Mouse (Mus musculus) liver, embryonic 11.5 days (tissue): ENCODE measurements around the gene Pigv. TPM values are rescaled to one million over a fixed set of nuclear protein-coding genes. Genes with fewer than 3 reads are reported as not detected.
A peak's percentile ranks its signal among the peaks of the same experiment; 100 is the strongest.

ENCODE experiments used
- ATAC-seq: fragments of 200-750 bp; cut with Nextera tagmentation; replicated peaks from 2 replicates; pipeline ENCODE4 v1.8.0; 2017; ENCODE audit warnings: moderate number of reproducible peaks, mild to moderate bottlenecking, moderate TSS enrichment, moderate library complexity; ENCODE audit not compliant: low FRiP score
- DNase-seq: peaks from one replicate; pipeline ENCODE4 v3.0.0-alpha.2; 2017; ENCODE audit warnings: low spot score
- H3K27ac ChIP-seq: fragments of 300-500 bp; sonication (generic); 2 replicates; pipeline ENCODE4 v1.5.1; 2014; ENCODE audit warnings: mild to moderate bottlenecking, low read depth, low read length, control low read depth
- H3K27me3 ChIP-seq: fragments of 300-500 bp; sonication (generic); replicated peaks from 2 replicates; pipeline ENCODE4 v1.6.1; 2014; ENCODE audit warnings: low read length, mixed read lengths; ENCODE audit not compliant: control insufficient read depth, insufficient read depth
- H3K36me3 ChIP-seq: fragments of 300-500 bp; sonication (generic); 2 replicates; pipeline ENCODE4 v1.6.1; 2014; ENCODE audit warnings: mild to moderate bottlenecking, low read length, moderate library complexity, mixed read lengths; ENCODE audit not compliant: control insufficient read depth, insufficient read depth
- H3K4me1 ChIP-seq: fragments of 300-500 bp; sonication (generic); replicated peaks from 2 replicates; pipeline ENCODE4 v1.6.1; 2014; ENCODE audit warnings: low read length, mixed read lengths; ENCODE audit not compliant: control insufficient read depth, insufficient read depth
- H3K4me2 ChIP-seq: fragments of 300-500 bp; sonication (generic); 2 replicates; pipeline ENCODE4 v1.6.1; 2014; ENCODE audit warnings: mild to moderate bottlenecking, control low read depth, moderate library complexity
- H3K4me3 ChIP-seq: fragments of 300-500 bp; sonication (generic); 2 replicates; pipeline ENCODE4 v1.5.1; 2014; ENCODE audit warnings: low read depth, low read length, control low read depth
- H3K9ac ChIP-seq: fragments of 300-500 bp; sonication (generic); 2 replicates; pipeline ENCODE4 v1.6.1; 2014; ENCODE audit warnings: low read depth, low read length, control low read depth
- H3K9me3 ChIP-seq: fragments of 300-500 bp; sonication (generic); 2 replicates; pipeline ENCODE4 v1.6.1; 2016; ENCODE audit warnings: low read length, inconsistent platforms, mixed read lengths; ENCODE audit not compliant: control insufficient read depth
- WGBS: fragments of 180-500 bp; shearing (Covaris S2); extraction: QIAGEN DNeasy Blood & Tissue Kit; methylation state at CpG from one replicate; pipeline ENCODE4 v1.1.7; 2014; 5-methylcytosine and 5-hydroxymethylcytosine counted together
- polyA plus RNA-seq: library from polyadenylated mRNA; unstranded; fragments of >200 nt; fragmentation: Nextera tagmentation; extraction: Ambion mirVana; gene quantifications from 2 replicates; pipeline ENCODE4 v1.2.1, GENCODE M21; 2014

Gene Pigv
- polyA plus RNA-seq, 1 experiment from 2014 or later = 15.0 TPM

DNA sequence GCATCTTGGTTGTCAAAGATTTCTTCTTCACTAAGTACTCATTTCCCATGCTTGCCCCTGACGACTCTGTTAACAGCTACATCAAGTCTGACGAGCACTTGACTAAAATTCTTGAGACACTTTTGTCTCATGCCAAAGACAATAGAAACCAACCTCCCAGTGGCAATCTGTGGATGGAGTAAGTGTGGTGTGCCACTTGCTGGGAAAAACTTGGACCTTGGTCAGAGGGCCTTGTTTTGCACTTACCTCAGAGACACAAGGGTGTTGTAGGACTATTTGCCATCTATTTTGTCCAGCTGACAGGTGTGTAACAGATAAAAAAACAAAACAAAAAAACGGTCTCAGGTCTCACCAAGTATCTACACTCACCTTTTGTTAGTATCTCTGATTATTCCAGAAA is 3.7 kb upstream of the Pigv start:
- Histone ChIP-seq H3K27ac (peak overlapping the region; percentile 51; the same call in 1 of the 2 replicates), H3K4me2 (peak overlapping the region; percentile 34), H3K4me1 (peaks cover 47% of the 10 kb centered on the region), H3K9ac (no peak overlapping the region), H3K9me3 (no peaks in the 10 kb centered on the region), H3K4me3 (no peak overlapping the region), H3K36me3 (peaks cover 19% of the 10 kb centered on the region), H3K27me3 (no peaks in the 10 kb centered on the region)
- WGBS = 35% methylated on average over 3 of the region's 3 CpGs
- DNase-seq (no peak), ATAC-seq (no peak)

- WGBS = 23% methylated on average over 5 of the region's 5 CpGs
- peak overlapping the region; percentile 34 for H3K4me2 ChIP-seq
- peaks cover 13% of the 10 kb centered on the region for H3K36me3 ChIP-seq
- no peak overlapping the region for H3K4me3 ChIP-seq
- DNase-seq (peak; percentile 61), ATAC-seq (no peak)
- no peaks in the 10 kb centered on the region for H3K9me3 ChIP-seq
- no peak overlapping the region for H3K9ac ChIP-seq
- peak overlapping the region; percentile 51 for H3K27ac ChIP-seq
- H3K4me1 ChIP-seq = peaks cover 52% of the 10 kb centered on the region
- H3K27me3 ChIP-seq = no peaks in the 10 kb centered on the region
Measured at GRCm38 (mm10) chr4:133675594-133676016, 3.2 kb upstream of the Pigv start.

- peaks cover 58% of the 10 kb centered on the region for H3K4me1 ChIP-seq
- peak overlapping the region; percentile 83 for H3K4me2 ChIP-seq
- DNase-seq = no peak
- no peaks in the 10 kb centered on the region for H3K9me3 ChIP-seq
- ATAC-seq = no peak
- WGBS = 42% methylated on average over 8 of the region's 8 CpGs
- H3K27ac ChIP-seq = peak overlapping the region; percentile 100
- H3K9ac ChIP-seq = peak overlapping the region; percentile 30
- H3K4me3 ChIP-seq = peak overlapping the region; percentile 73; the same call in 1 of the 2 replicates
- no peaks in the 10 kb centered on the region for H3K27me3 ChIP-seq
- H3K36me3 ChIP-seq = peaks cover 8% of the 10 kb centered on the region; the same call in 1 of the 2 replicates
Measured at GRCm38 (mm10) chr4:133674331-133674695, 1.9 kb upstream of the Pigv start.

DNA sequence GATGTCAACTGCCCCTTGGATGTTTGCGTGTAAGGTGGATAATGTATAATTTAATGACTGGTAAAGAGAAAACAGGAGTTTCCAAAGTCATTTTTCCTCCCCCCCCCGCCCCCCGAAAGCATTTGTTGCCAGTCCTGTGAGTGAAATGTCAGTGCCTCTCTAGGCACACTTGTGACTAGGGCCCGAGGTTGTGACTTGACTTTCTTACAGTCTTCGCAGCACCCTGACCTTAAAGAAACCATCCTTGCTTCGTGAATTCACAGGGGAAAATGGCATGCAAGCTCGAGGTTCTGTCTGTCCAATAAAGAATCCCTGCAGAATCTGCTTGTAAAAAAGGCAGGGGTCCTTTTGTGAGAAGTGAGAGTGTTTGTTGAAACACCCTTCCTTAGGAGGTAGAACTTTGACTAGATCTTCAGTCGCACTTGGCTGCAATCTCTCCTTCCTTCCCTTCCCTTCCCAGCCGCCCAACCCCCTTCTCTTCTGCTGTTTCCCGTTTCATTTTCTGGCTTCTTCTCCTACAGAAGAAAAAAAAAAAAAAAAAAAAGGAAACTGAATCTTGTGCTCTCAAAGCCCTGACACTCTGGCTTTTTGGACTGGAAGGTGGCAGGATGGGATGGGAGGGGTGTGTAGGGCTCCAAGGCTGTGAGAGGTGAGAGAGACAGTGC is 1.4 kb upstream of the Pigv start:
- peaks cover 58% of the 10 kb centered on the region for H3K4me1 ChIP-seq
- 14% methylated on average over 10 of the region's 10 CpGs for WGBS
- peaks cover 6% of the 10 kb centered on the region; the same call in 1 of the 2 replicates for H3K36me3 ChIP-seq
- ATAC-seq (no peak), DNase-seq (peak; percentile 53)
- H3K9me3 ChIP-seq = no peaks in the 10 kb centered on the region
- peak overlapping the region; percentile 49 for H3K9ac ChIP-seq
- H3K27ac ChIP-seq = peak overlapping the region; percentile 100
- H3K4me2 ChIP-seq = peak overlapping the region; percentile 83
- H3K27me3 ChIP-seq = no peaks in the 10 kb centered on the region
- peak overlapping the region; percentile 73 for H3K4me3 ChIP-seq

- peaks cover 55% of the 10 kb centered on the region for H3K4me1 ChIP-seq
- H3K9ac ChIP-seq = peak overlapping the region; percentile 88
- DNase-seq (peak; percentile 63), ATAC-seq (peak; percentile 74)
- under 1% methylated on average over 24 of the region's 24 CpGs for WGBS
- no peaks in the 10 kb centered on the region for H3K27me3 ChIP-seq
- peak overlapping the region; percentile 73 for H3K4me3 ChIP-seq
- no peaks in the 10 kb centered on the region for H3K9me3 ChIP-seq
- H3K4me2 ChIP-seq = peak overlapping the region; percentile 83
- H3K27ac ChIP-seq = peak overlapping the region; percentile 100
- H3K36me3 ChIP-seq = no peaks in the 10 kb centered on the region
Measured at GRCm38 (mm10) chr4:133672845-133673647, 599 bp upstream of the Pigv start.

DNA sequence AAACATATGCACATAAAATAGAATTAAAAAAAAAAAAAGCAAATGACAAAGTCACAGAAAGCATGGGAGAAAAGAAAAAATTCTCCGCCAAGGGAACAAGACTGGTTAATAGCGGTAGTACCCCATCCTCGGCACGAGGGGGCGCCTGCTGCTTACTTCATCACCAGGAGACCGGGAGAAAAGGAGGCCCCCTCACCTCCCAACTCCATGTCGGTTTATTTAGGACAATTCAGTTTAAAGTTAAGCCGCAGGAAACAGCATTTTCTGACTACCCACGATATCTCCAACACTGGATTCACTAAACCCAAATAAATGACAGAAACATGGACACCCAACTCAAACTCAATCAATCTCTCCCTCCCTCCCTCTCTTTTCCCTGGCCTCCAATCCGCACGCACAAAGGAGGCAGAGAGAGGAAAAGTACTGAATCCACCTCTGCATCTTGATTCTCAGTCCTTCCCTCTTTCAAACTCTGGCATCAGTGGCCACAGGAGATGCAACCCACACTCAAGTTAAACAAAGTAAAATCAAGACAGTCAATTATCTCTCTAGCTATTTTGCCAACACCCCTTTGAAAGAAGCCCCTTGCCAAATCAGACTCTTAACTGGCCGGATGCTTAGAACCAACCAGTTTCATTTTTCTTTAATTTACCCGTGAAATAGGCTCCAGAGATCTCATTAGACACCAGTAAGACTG is 1.1 kb downstream of the Pigv start:
- peak overlapping the region; percentile 100 for H3K27ac ChIP-seq
- peak overlapping the region; percentile 73 for H3K4me3 ChIP-seq
- no peaks in the 10 kb centered on the region for H3K36me3 ChIP-seq
- peak; percentile 81 for DNase-seq
- H3K4me2 ChIP-seq = peak overlapping the region; percentile 83
- no peaks in the 10 kb centered on the region for H3K9me3 ChIP-seq
- ATAC-seq = no peak
- H3K9ac ChIP-seq = peak overlapping the region; percentile 88
- peaks cover 43% of the 10 kb centered on the region for H3K4me1 ChIP-seq
- H3K27me3 ChIP-seq = no peaks in the 10 kb centered on the region
- WGBS = 3% methylated on average over 13 of the region's 13 CpGs

GRCm38 (mm10) chr4:133669652-133670210 is 2.7 kb downstream of the Pigv start:
- no peak for ATAC-seq
- Histone ChIP-seq H3K9me3 (no peaks in the 10 kb centered on the region), H3K27me3 (no peaks in the 10 kb centered on the region), H3K27ac (no peak overlapping the region), H3K9ac (no peak overlapping the region), H3K4me1 (peaks cover 40% of the 10 kb centered on the region), H3K36me3 (no peaks in the 10 kb centered on the region), H3K4me2 (peak overlapping the region; percentile 8; the same call in 1 of the 2 replicates), H3K4me3 (no peak overlapping the region)
- 54% methylated on average over 6 of the region's 6 CpGs for WGBS
- DNase-seq = no peak

DNA sequence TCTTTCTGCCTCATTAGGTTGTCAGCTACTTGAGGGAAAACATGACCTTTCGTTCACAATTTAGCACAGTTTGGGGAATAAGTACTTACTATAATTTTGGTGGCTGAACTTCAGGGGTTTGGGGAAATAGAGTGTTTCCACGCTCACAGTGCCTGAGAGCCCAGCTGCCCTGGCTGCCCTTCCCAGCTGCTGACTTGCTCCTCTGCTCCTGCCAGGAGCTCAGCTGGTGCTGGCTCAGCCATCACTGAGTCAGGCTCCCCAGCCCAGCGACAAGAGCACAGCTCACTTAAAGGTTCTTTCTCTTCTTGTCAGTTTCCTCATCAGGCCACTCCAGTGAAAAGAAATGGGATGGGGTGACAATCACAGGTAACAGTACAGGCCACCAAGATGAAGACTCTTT is 3.9 kb downstream of the Pigv start:
- no peaks in the 10 kb centered on the region for H3K9me3 ChIP-seq
- no peak overlapping the region for H3K4me2 ChIP-seq
- H3K9ac ChIP-seq = no peak overlapping the region
- no peaks in the 10 kb centered on the region for H3K36me3 ChIP-seq
- WGBS = 76% methylated on average over 3 of the region's 3 CpGs
- ATAC-seq = no peak
- H3K4me1 ChIP-seq = peaks cover 28% of the 10 kb centered on the region
- DNase-seq = no peak
- no peak overlapping the region for H3K27ac ChIP-seq
- H3K4me3 ChIP-seq = no peak overlapping the region
- H3K27me3 ChIP-seq = no peaks in the 10 kb centered on the region
